Mouse (Mus musculus) liver, postnatal 0 days (tissue): ENCODE results near the gene Rmdn2.

ENCODE experiments used
- CTCF ChIP-seq: sonication (generic); IDR thresholded peaks from 2 replicates; pipeline ENCODE4 v1.5.1; 2016; ENCODE audit warnings: antibody characterized with exemption, low read depth
- EP300 ChIP-seq: IDR thresholded peaks from 2 replicates; pipeline ENCODE4 v1.6.1; 2016; ENCODE audit warnings: antibody characterized with exemption, low read depth, mild to moderate bottlenecking

DNA sequence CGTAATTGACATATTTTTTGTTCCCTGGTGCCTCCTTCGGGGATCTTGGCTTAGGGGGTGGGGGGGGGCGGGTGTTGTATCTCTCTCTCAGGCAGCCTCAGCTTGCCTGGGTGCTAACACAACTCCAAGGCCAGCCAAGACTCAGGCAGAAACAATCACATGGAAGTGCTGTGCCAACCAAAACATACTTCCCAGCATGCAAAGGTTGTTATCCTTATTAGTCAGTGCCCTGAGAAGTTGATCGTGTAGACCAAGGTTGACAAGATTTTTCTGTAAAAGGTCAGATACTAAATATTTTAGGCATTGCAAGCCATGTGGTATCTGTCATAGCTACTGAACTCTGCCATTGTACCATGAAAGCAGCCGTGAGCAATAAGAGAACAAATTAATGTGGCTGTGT, 89.2 kb downstream of the Rmdn2 start:
- TF ChIP-seq EP300, result no peak
- no peak for TF ChIP-seq CTCF
